Mouse (Mus musculus) C2C12 (cell line): ENCODE results near the gene Tab1. TPM values are rescaled to one million over a fixed set of nuclear protein-coding genes. Genes with fewer than 3 reads are reported as not detected.

ENCODE experiments used
- H3K27me3 ChIP-seq: one replicate; pipeline ENCODE4 v1.6.1; 2011; ENCODE audit not compliant: control insufficient read depth, insufficient read depth, insufficient read length
- H3K36me3 ChIP-seq: one replicate; pipeline ENCODE4 v1.6.1; 2011; ENCODE audit not compliant: control insufficient read depth, insufficient read depth
- H3K4me3 ChIP-seq: one replicate; pipeline ENCODE4 v1.5.1; 2011; ENCODE audit warnings: mild to moderate bottlenecking, control low read depth; ENCODE audit not compliant: poor library complexity, insufficient read depth, severe bottlenecking
- H3K79me2 ChIP-seq: one replicate; pipeline ENCODE4 v1.6.1; 2011; ENCODE audit not compliant: control insufficient read depth, insufficient read depth
- H3K79me3 ChIP-seq: one replicate; pipeline ENCODE4 v1.6.1; 2011; ENCODE audit warnings: low read depth, control low read depth
- H3ac ChIP-seq: one replicate; pipeline ENCODE3; 2011; ENCODE audit warnings: low read depth; ENCODE audit not compliant: control insufficient read depth, insufficient read length
- CEBPB ChIP-seq: IDR thresholded peaks from one replicate; pipeline ENCODE4 v1.6.1; 2011; ENCODE audit warnings: low read depth, mild to moderate bottlenecking, control low read depth, moderate library complexity
- CTCF ChIP-seq: IDR thresholded peaks from one replicate; pipeline ENCODE4 v1.5.1; 2011; ENCODE audit not compliant: control insufficient read depth, insufficient read depth, insufficient read length
- FOSL1 ChIP-seq: IDR thresholded peaks from one replicate; pipeline ENCODE4 v1.8.0; 2011; ENCODE audit warnings: mild to moderate bottlenecking, low read length; ENCODE audit not compliant: poor library complexity, insufficient read depth, severe bottlenecking
- MAX ChIP-seq: IDR thresholded peaks from one replicate; pipeline ENCODE4 v1.6.1; 2011; ENCODE audit warnings: mild to moderate bottlenecking, control low read depth
- MYOD1 ChIP-seq: IDR thresholded peaks from one replicate; pipeline ENCODE4 v1.6.1; 2011; ENCODE audit warnings: low read depth; ENCODE audit not compliant: control insufficient read depth, insufficient read length
- MYOG ChIP-seq: IDR thresholded peaks from one replicate; pipeline ENCODE4 v1.6.1; 2011; ENCODE audit not compliant: control insufficient read depth, insufficient read length; ENCODE audit errors: extremely low read depth
- USF1 ChIP-seq: IDR thresholded peaks from one replicate; pipeline ENCODE4 v1.6.1; 2011; ENCODE audit warnings: low read depth, mild to moderate bottlenecking, control low read depth, moderate library complexity
- long read RNA-seq, 2 experiments: library from polyadenylated mRNA; unstranded; transcript quantifications; one replicate each; pipeline ENCODE4 v2.0.0; 2019 to 2020
- polyA plus RNA-seq: library from polyadenylated mRNA; unstranded; fragments of >200 nt; fragmentation: generic; extraction: Trizol; gene quantifications from one replicate; pipeline ENCODE4 v1.2.1, GENCODE M21; 2012; ENCODE audit warnings: missing spikeins

Tab1 gene
- polyA plus RNA-seq, result 30.2 TPM
- long read RNA-seq, experiment 1, transcript Tab1-201 (11 exons, 2,964 nt), result major isoform, 14 of 32 reads
- long read RNA-seq, experiment 1, partial matches to known transcripts, result 11 of 32 reads
- long read RNA-seq, experiment 1, other reads (novel, unspliced or antisense), result 7 of 32 reads
- long read RNA-seq, experiment 2, transcript Tab1-201 (11 exons, 2,964 nt), result major isoform, 361 of 431 reads
- long read RNA-seq, experiment 2, partial matches to known transcripts, result 8 of 431 reads
- long read RNA-seq, experiment 2, other reads (novel, unspliced or antisense), result 62 of 431 reads

- Histone ChIP-seq H3K79me2 (peaks cover 49% of the 10 kb centered on the region), H3K36me3 (peaks cover 18% of the 10 kb centered on the region), H3K79me3 (peaks cover 44% of the 10 kb centered on the region)
Measured at GRCm38 (mm10) chr15:80132993-80133586, at the start of gene Tab1. Gene Tab1 (plus strand): TSS chr15:80133127.

DNA sequence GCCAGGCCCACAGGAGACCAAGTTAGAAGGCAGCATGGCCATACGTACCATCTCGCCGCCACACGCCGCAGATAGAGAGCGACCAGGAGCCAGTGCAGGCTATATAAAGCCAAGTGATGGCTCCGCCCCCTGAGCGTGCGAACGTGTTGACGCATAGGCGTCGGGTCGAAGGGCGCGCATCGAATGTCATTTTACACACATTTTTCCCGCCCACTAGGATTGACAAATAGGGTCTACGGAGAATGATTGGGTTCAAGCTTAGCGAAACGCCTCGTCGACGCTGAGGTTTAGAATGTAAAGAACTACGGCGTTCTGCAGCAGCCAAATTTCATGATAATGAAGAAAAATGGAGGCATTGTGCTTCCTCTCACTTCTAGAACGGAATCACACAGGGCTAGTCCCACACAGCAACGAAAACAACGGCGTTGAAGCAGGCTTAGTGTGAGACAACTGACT is 49.6 kb upstream of the Tab1 start:
- peaks cover 44% of the 10 kb centered on the region for H3K36me3 ChIP-seq
- no peak for TF ChIP-seq CTCF
- no peak for TF ChIP-seq FOSL1
- TF ChIP-seq CEBPB, result peak; percentile 83
- TF ChIP-seq MAX, result peak; percentile 98
- no peak for TF ChIP-seq MYOD1
- TF ChIP-seq USF1, result no peak
- no peak for TF ChIP-seq MYOG
- H3ac ChIP-seq, result peak overlapping the region; percentile 86
- H3K4me3 ChIP-seq, result peak overlapping the region; percentile 100
- H3K79me3 ChIP-seq, result peaks cover 45% of the 10 kb centered on the region
- H3K79me2 ChIP-seq, result peaks cover 50% of the 10 kb centered on the region
- H3K27me3 ChIP-seq, result no peaks in the 10 kb centered on the region

More at GRCm38 (mm10) chr15:80132993-80133586, at the start of gene Tab1:
- H3K27me3 ChIP-seq, result no peaks in the 10 kb centered on the region
- peak within 1 kb of the TSS; percentile 97 for H3K4me3 ChIP-seq
- peak within 1 kb of the TSS; percentile 94 for H3ac ChIP-seq
- TF ChIP-seq CTCF (peak; percentile 98), MAX (peak; percentile 69), MYOG (no peak)

GRCm38 (mm10) chr15:80083740-80084139 is 49.2 kb upstream of the Tab1 start:
- Histone ChIP-seq H3K4me3 (peak overlapping the region; percentile 19), H3K79me3 (peaks cover 41% of the 10 kb centered on the region), H3K79me2 (peaks cover 45% of the 10 kb centered on the region), H3K27me3 (no peaks in the 10 kb centered on the region), H3K36me3 (peaks cover 39% of the 10 kb centered on the region), H3ac (peak overlapping the region; percentile 42)
- no peak for TF ChIP-seq MYOG
- no peak for TF ChIP-seq USF1
- no peak for TF ChIP-seq FOSL1
- no peak for TF ChIP-seq CEBPB
- no peak for TF ChIP-seq CTCF
- no peak for TF ChIP-seq MYOD1
- TF ChIP-seq MAX, result no peak

DNA sequence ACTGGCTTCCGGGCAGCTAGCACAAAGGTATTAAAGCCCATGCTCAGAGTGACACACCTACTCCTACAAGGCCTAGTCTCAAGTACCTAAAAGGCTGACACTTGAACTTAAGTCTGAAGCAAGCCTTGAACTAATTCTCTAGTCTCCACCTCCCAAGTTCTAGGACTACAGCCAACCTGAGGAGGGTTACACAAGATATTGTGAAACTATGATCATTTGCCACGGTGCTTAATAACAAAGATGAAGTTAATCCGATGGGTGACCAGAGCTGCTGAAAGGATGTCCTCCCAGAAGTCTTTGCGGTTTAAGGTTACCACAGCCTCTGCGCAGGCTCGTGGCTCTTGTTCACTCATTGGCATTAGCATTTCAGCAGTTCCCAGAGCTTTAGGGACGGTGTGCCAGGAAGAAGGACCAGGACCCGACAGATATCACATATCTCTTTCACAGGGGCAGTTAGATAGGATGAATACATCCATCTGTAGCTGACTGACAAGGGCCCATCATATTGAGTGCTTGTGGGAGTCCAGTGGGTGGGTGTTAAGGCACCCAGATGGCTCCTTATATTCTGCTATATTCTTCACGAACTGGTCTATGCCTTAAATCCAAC is 45.4 kb upstream of the Tab1 start:
- TF ChIP-seq FOSL1, result no peak
- TF ChIP-seq CEBPB, result no peak
- no peak for TF ChIP-seq MAX
- no peak for TF ChIP-seq CTCF
- no peak overlapping the region for H3ac ChIP-seq
- H3K4me3 ChIP-seq, result no peak overlapping the region
- H3K36me3 ChIP-seq, result peaks cover 1% of the 10 kb centered on the region
- peaks cover 8% of the 10 kb centered on the region for H3K79me2 ChIP-seq
- H3K79me3 ChIP-seq, result peaks cover 6% of the 10 kb centered on the region
- no peaks in the 10 kb centered on the region for H3K27me3 ChIP-seq

- no peak overlapping the region for H3ac ChIP-seq
- H3K36me3 ChIP-seq, result no peaks in the 10 kb centered on the region
- no peaks in the 10 kb centered on the region for H3K27me3 ChIP-seq
- TF ChIP-seq CEBPB (no peak), FOSL1 (no peak), MAX (peak; percentile 28), USF1 (no peak), MYOG (no peak), CTCF (peak; percentile 95), MYOD1 (no peak)
- no peaks in the 10 kb centered on the region for H3K79me2 ChIP-seq
- no peak overlapping the region for H3K4me3 ChIP-seq
- no peaks in the 10 kb centered on the region for H3K79me3 ChIP-seq
Measured at GRCm38 (mm10) chr15:80088637-80089036, 44.3 kb upstream of the Tab1 start.
